Mouse (Mus musculus) bone marrow, adult 2 months (tissue): ENCODE results near the gene Gm10985. TPM values are rescaled to one million over a fixed set of nuclear protein-coding genes. Genes with fewer than 3 reads are reported as not detected.

Source experiments
- H3K27ac ChIP-seq: fragments of 200-500 bp; 2 replicates; pipeline ENCODE4 v1.5.1; 2012; ENCODE audit warnings: low read depth, mild to moderate bottlenecking, control low read depth, inconsistent platforms, low read length; ENCODE audit not compliant: control insufficient read depth, poor library complexity, insufficient read depth
- H3K4me1 ChIP-seq: fragments of 200-500 bp; 2 replicates; pipeline ENCODE4 v1.6.1; 2011; ENCODE audit warnings: low read length; ENCODE audit not compliant: control insufficient read depth, insufficient read depth
- H3K4me3 ChIP-seq: fragments of 200-500 bp; replicated peaks from 2 replicates; pipeline ENCODE3; 2011; ENCODE audit warnings: mild to moderate bottlenecking, low read depth, low read length, control low read depth; ENCODE audit not compliant: control insufficient read depth
- CTCF ChIP-seq: fragments of 200-500 bp; IDR thresholded peaks from 2 replicates; pipeline ENCODE4 v1.5.1; 2011; ENCODE audit warnings: low read length, control low read depth; ENCODE audit not compliant: control insufficient read depth, insufficient read depth
- POLR2A ChIP-seq: fragments of 200-500 bp; IDR thresholded peaks from 2 replicates; pipeline ENCODE4 v1.6.1; 2011; ENCODE audit warnings: low read depth, mild to moderate bottlenecking, control low read depth, low read length, borderline replicate concordance; ENCODE audit not compliant: control insufficient read depth
- WGBS: fragments of 180-500 bp; shearing (Covaris S2); methylation state at CpG from one replicate; pipeline ENCODE4 v1.1.7; 2018; 5-methylcytosine and 5-hydroxymethylcytosine counted together
- polyA plus RNA-seq: library from polyadenylated mRNA; stranded (reverse); fragments of >200 nt; gene quantifications from 2 replicates; pipeline ENCODE4 v1.2.4, GENCODE M21; 2011; ENCODE audit warnings: low replicate concordance; ENCODE audit not compliant: missing spikeins, insufficient read depth, insufficient read length

Gm10985 gene
- polyA plus RNA-seq = not detected in 2 replicates

GRCm38 (mm10) chr3:53844786-53845185, at the start of gene Gm10985:
Gm10985 (plus strand) TSS chr3:53845086.
- Histone ChIP-seq H3K4me3 (no peak within 1 kb of the TSS), H3K4me1 (no peaks in the 10 kb centered on the region), H3K27ac (no peak within 1 kb of the TSS)
- TF ChIP-seq CTCF (no peak), POLR2A (no peak)
- 69% methylated on average over 2 of the region's 2 CpGs for WGBS

DNA sequence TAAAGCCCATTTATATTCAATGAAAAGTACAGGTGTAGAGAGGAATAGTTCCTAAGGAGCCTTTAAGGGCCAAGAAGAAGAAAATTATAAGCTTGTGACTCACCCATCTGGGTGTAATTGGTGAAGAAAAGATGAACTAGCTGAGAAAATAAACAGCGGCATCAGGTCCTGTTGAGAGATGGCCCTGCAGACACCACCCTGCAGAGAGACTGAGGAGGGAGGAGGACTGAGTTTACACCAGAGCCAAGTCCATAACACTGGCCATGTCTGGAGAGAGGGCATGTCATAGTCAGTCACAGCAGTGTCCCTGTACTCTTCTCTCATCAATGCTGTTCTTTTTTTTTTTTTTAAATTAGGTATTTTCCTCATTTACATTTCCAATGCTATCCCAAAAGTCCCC, 48.0 kb upstream of the Gm10985 start:
- no peak overlapping the region for H3K27ac ChIP-seq
- TF ChIP-seq POLR2A (no peak), CTCF (no peak)
- H3K4me1 ChIP-seq = no peaks in the 10 kb centered on the region
- H3K4me3 ChIP-seq = no peak overlapping the region
- WGBS = 90% methylated on average over 1 of the region's 1 CpGs

- Histone ChIP-seq H3K27ac (no peak overlapping the region), H3K4me1 (no peaks in the 10 kb centered on the region), H3K4me3 (no peak overlapping the region)
- WGBS = 35% methylated on average over 2 of the region's 2 CpGs
- TF ChIP-seq CTCF = no peak
- no peak for TF ChIP-seq POLR2A
Measured at GRCm38 (mm10) chr3:53799671-53800070, 45.2 kb upstream of the Gm10985 start.

GRCm38 (mm10) chr3:53813421-53813977, 31.4 kb upstream of the Gm10985 start:
- WGBS = 72% methylated on average over 7 of the region's 7 CpGs
- no peak overlapping the region for H3K4me3 ChIP-seq
- H3K27ac ChIP-seq = no peak overlapping the region
- TF ChIP-seq CTCF (no peak), POLR2A (no peak)
- no peaks in the 10 kb centered on the region for H3K4me1 ChIP-seq

GRCm38 (mm10) chr3:53834238-53834637, 10.6 kb upstream of the Gm10985 start:
- TF ChIP-seq CTCF (no peak), POLR2A (no peak)
- no peaks in the 10 kb centered on the region for H3K4me1 ChIP-seq
- no peak overlapping the region for H3K4me3 ChIP-seq
- 64% methylated on average over 2 of the region's 2 CpGs for WGBS
- H3K27ac ChIP-seq = no peak overlapping the region

DNA sequence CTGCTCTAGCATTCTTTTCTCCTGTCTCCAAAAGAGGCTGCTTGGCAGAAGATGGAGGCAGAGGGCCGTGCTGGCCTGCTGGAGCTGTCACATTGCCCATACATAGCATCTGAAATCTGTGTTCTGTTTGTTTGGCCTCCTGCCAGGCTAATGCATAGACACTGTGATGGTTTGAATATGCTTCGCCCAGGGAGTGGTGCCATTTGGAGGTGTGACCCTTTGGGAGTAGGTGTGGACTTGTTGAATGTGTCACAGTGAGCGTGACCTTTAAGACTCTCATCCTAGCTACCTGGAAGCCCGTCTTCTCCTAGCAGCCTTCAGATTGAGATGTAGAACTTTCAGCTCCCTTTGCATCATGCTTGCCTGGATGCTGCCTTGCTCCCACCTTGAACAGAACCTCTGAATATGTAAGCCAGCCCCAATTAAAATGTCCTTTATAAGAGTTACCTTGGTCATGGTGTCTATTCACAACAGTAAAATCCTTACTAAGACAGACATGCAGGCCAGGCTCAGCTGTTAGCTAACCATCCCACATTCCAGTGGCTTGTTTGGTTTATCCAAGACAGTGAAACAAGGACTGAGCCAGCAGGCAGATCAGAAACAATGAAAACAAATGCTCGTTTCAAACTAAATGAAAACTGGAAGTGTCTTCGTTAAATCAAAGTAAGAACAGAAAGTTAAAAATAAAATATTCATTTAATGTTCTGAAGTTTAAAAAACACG, 1.5 kb downstream of the Gm10985 start:
- TF ChIP-seq CTCF (no peak), POLR2A (no peak)
- Histone ChIP-seq H3K27ac (no peak overlapping the region), H3K4me3 (no peak overlapping the region), H3K4me1 (no peaks in the 10 kb centered on the region)
- whole genome bisulfite sequencing = 68% methylated on average over 7 of the region's 7 CpGs

DNA sequence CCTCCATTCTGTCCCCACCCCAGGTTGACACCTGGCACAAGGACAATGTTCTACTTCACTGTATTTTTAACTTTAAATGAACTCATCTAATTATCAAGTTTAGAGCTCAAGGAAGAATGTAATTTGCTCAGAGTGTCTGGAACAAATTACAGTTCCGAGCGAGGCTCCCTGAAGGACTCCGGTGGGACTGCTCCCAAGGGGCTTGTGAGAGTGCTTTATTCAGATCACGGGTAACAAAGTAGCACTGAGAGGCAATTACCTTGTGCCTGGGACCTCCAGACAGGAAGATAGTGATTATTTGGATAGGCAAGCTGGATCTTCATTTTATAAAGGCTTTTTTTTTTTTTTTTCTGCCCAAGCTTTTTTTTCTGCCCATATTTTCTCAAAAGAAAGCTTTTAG, 2.8 kb downstream of the Gm10985 start:
- TF ChIP-seq CTCF = no peak
- no peak for TF ChIP-seq POLR2A
- WGBS = 77% methylated on average over 4 of the region's 4 CpGs
- no peaks in the 10 kb centered on the region for H3K4me1 ChIP-seq
- H3K4me3 ChIP-seq = no peak overlapping the region
- no peak overlapping the region for H3K27ac ChIP-seq

- Histone ChIP-seq H3K4me3 (no peak overlapping the region), H3K27ac (no peak overlapping the region), H3K4me1 (no peaks in the 10 kb centered on the region)
- WGBS = 75% methylated on average over 11 of the region's 11 CpGs
- TF ChIP-seq POLR2A = no peak
- TF ChIP-seq CTCF = no peak
Measured at GRCm38 (mm10) chr3:53848262-53848661, 3.4 kb downstream of the Gm10985 start.

- no peak overlapping the region for H3K4me3 ChIP-seq
- WGBS = 75% methylated on average over 4 of the region's 4 CpGs
- TF ChIP-seq CTCF = no peak
- no peak for TF ChIP-seq POLR2A
Measured at GRCm38 (mm10) chr3:53854261-53854660, 9.4 kb downstream of the Gm10985 start.

GRCm38 (mm10) chr3:53854831-53855230, 9.9 kb downstream of the Gm10985 start:
- H3K27ac ChIP-seq = no peak overlapping the region
- no peaks in the 10 kb centered on the region for H3K4me1 ChIP-seq
- no peak overlapping the region for H3K4me3 ChIP-seq
- WGBS = 81% methylated on average over 3 of the region's 3 CpGs
- TF ChIP-seq CTCF = no peak
- TF ChIP-seq POLR2A = no peak

More at GRCm38 (mm10) chr3:53854261-53854660, 9.4 kb downstream of the Gm10985 start:
- no peaks in the 10 kb centered on the region for H3K4me1 ChIP-seq
- no peak overlapping the region for H3K27ac ChIP-seq
